Mouse (Mus musculus) thymus, postnatal 0 days (tissue): ENCODE data around the gene Slc9a5. TPM values are rescaled to one million over a fixed set of nuclear protein-coding genes. Genes with fewer than 3 reads are reported as not detected.

Experiments
- DNase-seq: peaks from one replicate; pipeline ENCODE4 v3.0.0-alpha.2; 2015; ENCODE audit warnings: low spot score
- microRNA counts: library from miRNA; unstranded; fragments of <30 nt; microRNA quantifications from one replicate; lab custom pipeline; 2015
- microRNA-seq: library from miRNA; unstranded; fragments of <30 nt; microRNA quantifications from one replicate; pipeline ENCODE4, GENCODE M21; 2016; ENCODE audit warnings: borderline number of aligned reads
- polyA plus RNA-seq: library from polyadenylated mRNA; unstranded; fragments of >200 nt; fragmentation: Nextera tagmentation; extraction: Ambion mirVana; gene quantifications from 2 replicates; pipeline ENCODE4 v1.2.1, GENCODE M21; 2015

The Slc9a5 gene
- polyA plus RNA-seq, 1 experiment from 2014 or later: 0.60 TPM

- no peak for DNase-seq
Measured at GRCm38 (mm10) chr8:105404496-105404895, 55.9 kb downstream of the Slc9a5 start.

- DNase-seq: no peak
Measured at GRCm38 (mm10) chr8:105406416-105406815, 57.8 kb downstream of the Slc9a5 start.

GRCm38 (mm10) chr8:105408331-105408730 is 59.7 kb downstream of the Slc9a5 start:
- DNase-seq: no peak

- no peak for DNase-seq
Measured at GRCm38 (mm10) chr8:105409947-105410346, 61.3 kb downstream of the Slc9a5 start.

- DNase-seq: peak; percentile 42
Measured at GRCm38 (mm10) chr8:105413391-105413790, 64.7 kb downstream of the Slc9a5 start, which contains the start of the genes Kctd19 and Lrrc36. TSS of gene Kctd19 (minus strand) at chr8:105413502. TSS of gene Lrrc36 (plus strand) at chr8:105413571.

GRCm38 (mm10) chr8:105418992-105419391 is 70.3 kb downstream of the Slc9a5 start:
- no peak for DNase-seq

MicroRNAs encoded within 50 kb of the gene (microRNA counts, 519-probe panel; counts per million panel counts)
- 473 counts per million, percentile 71 among the panel's probes with 10 or more counts for microRNA mmu-miR-328 (lab: Ali Mortazavi, UCI)

Small RNA genes within 50 kb of the gene (microRNA-seq; reads per million reads assigned to microRNA genes)
- not detected for gene Gm27320
- 251 reads per million, percentile 56 among the genes with 10 or more reads in this experiment for gene Mir328

Other genes with a start within 250 kb of the Slc9a5 start
- 0.06 and 0.14 TPM in 2 replicates for gene Ces4a, start 217.0 kb upstream of the Slc9a5 start, polyA plus RNA-seq
- gene Cbfb, start 178.2 kb upstream of the Slc9a5 start, polyA plus RNA-seq: 68.5 and 77.3 TPM in 2 replicates
- gene D230025D16Rik, start 123.7 kb upstream of the Slc9a5 start, polyA plus RNA-seq: 18.1 and 18.6 TPM in 2 replicates
- gene B3gnt9, start 93.7 kb upstream of the Slc9a5 start, polyA plus RNA-seq: 4.9 and 5.6 TPM in 2 replicates
- gene Tradd, start 84.2 kb upstream of the Slc9a5 start, polyA plus RNA-seq: 51.0 and 57.0 TPM in 2 replicates
- gene Fbxl8, start 84.2 kb upstream of the Slc9a5 start, polyA plus RNA-seq: 7.6 and 8.2 TPM in 2 replicates
- not detected in 2 replicates for gene Hsf4, start 79.0 kb upstream of the Slc9a5 start, polyA plus RNA-seq
- gene Nol3, start 72.7 kb upstream of the Slc9a5 start, polyA plus RNA-seq: 0.42 and 0.47 TPM in 2 replicates
- gene 4931428F04Rik, start 59.0 kb upstream of the Slc9a5 start, polyA plus RNA-seq: 3.2 and 4.2 TPM in 2 replicates
- gene Exoc3l, start 52.7 kb upstream of the Slc9a5 start, polyA plus RNA-seq: 4.0 and 5.1 TPM in 2 replicates
- gene E2f4, start 51.2 kb upstream of the Slc9a5 start, polyA plus RNA-seq: 81.7 and 103 TPM in 2 replicates
- gene Elmo3, start 43.2 kb upstream of the Slc9a5 start, polyA plus RNA-seq: 9.3 and 9.4 TPM in 2 replicates
- gene Lrrc29, start 22.6 kb upstream of the Slc9a5 start, polyA plus RNA-seq: 2.1 and 4.3 TPM in 2 replicates
- gene Tmem208, start 22.5 kb upstream of the Slc9a5 start, polyA plus RNA-seq: 145 and 149 TPM in 2 replicates
- 0.85 and 1.1 TPM in 2 replicates for gene Fhod1, start 890 bp upstream of the Slc9a5 start, polyA plus RNA-seq
- gene Plekhg4, start 24.4 kb downstream of the Slc9a5 start, polyA plus RNA-seq: 0.09 and 0.21 TPM in 2 replicates
- gene Kctd19, start 64.7 kb downstream of the Slc9a5 start, polyA plus RNA-seq: 0.04 and 0.31 TPM in 2 replicates
- gene Lrrc36, start 64.7 kb downstream of the Slc9a5 start, polyA plus RNA-seq: 0.28 and 0.47 TPM in 2 replicates
- gene Tppp3, start 122.7 kb downstream of the Slc9a5 start, polyA plus RNA-seq: 31.9 and 42.4 TPM in 2 replicates
- 5.8 and 6.9 TPM in 2 replicates for gene Zdhhc1, start 148.1 kb downstream of the Slc9a5 start, polyA plus RNA-seq
- 0.26 and 0.28 TPM in 2 replicates for gene Hsd11b2, start 169.9 kb downstream of the Slc9a5 start, polyA plus RNA-seq
- 97.3 and 105 TPM in 2 replicates for gene Atp6v0d1, start 217.2 kb downstream of the Slc9a5 start, polyA plus RNA-seq